Mouse (Mus musculus) hindbrain, embryonic 13.5 days (tissue): ENCODE results near the gene Omg. TPM values are rescaled to one million over a fixed set of nuclear protein-coding genes. Genes with fewer than 3 reads are reported as not detected.

Experiments
- polyA plus RNA-seq: library from polyadenylated mRNA; unstranded; fragments of >200 nt; fragmentation: Nextera tagmentation; extraction: Ambion mirVana; gene quantifications from 2 replicates; pipeline ENCODE4 v1.2.1, GENCODE M21; 2015

Gene Omg
- polyA plus RNA-seq, 1 experiment from 2014 or later, result 2.1 TPM

Other genes starting within 250 kb of the Omg start
- 571 and 597 TPM in 2 replicates for gene Wsb1, start 249.4 kb downstream of the Omg start, polyA plus RNA-seq
- 0.32 TPM in 1 of 2 replicates, not detected in the other for gene Gm9964, start 207.2 kb downstream of the Omg start, polyA plus RNA-seq
- 7.8 and 8.5 TPM in 2 replicates for gene Nf1, start 164.4 kb downstream of the Omg start, polyA plus RNA-seq
- gene Evi2b, start 19.7 kb upstream of the Omg start, polyA plus RNA-seq, result 0.14 TPM in 1 of 2 replicates, not detected in the other
- gene Evi2, start 26.5 kb upstream of the Omg start, polyA plus RNA-seq, result 0.75 and 0.79 TPM in 2 replicates
- 4.3 and 4.7 TPM in 2 replicates for gene Evi2a, start 26.5 kb upstream of the Omg start, polyA plus RNA-seq
- gene Rab11fip4, start 87.1 kb upstream of the Omg start, polyA plus RNA-seq, result 26.1 and 26.9 TPM in 2 replicates